Mouse (Mus musculus): ENCODE data around the gene Aox4. TPM values are rescaled to one million over a fixed set of nuclear protein-coding genes. Genes with fewer than 3 reads are reported as not detected.

Aox4 gene
- polyA plus RNA-seq, 1 experiment: 0.22 TPM

DNA sequence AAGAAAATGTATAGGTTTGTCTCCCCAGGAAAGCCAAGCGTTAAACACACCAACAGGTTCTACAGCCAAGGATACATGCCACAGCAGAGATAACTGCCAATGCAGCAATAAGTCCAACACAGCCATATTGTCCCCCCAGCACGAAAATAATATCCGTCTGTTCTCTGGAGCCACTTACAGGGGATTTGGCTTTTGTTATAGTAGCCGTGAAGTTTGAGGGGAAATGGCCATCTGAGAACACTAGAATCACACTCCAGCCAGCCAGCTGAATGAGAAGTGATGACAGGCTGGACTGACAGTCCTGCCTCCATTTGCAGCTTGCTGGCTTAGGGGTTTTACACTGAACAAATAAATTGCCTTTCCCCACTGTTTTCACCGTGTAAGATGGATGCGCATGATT is 10.9 kb downstream of the Aox4 start:
- TF ChIP-seq POLR2A (IDR thresholded peaks at IDR 0.05; ENCODE audit: borderline replicate concordance, extremely low read depth, insufficient read depth, insufficient read length, poor library complexity, severe bottlenecking): no peak
- DNase-seq (ENCODE audit: low read depth): peak; percentile 54

DNA sequence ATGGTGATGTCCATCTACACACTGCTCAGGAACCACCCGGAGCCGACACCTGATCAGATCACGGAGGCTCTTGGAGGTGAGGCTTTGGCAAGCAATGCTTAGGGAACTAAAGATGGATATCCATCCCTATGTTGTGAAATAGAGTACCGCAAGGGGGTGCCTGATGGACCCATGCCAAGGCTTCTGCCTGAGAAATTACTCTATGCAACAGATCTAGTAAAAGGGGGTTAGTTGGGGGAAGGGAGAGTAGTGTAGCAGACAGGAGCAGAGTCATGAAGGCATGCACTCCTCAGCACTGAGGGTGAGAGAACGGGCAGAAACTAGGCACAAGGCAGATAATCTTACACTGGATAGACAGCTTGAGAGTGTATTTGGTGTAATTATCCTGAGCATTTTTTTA is 11.7 kb downstream of the Aox4 start:
- no peak for TF ChIP-seq CTCF (IDR thresholded peaks at IDR 0.05; ENCODE audit: borderline replicate concordance, extremely low read depth, insufficient read depth, insufficient read length)
- no peak for TF ChIP-seq POLR2A (IDR thresholded peaks at IDR 0.05; ENCODE audit: borderline replicate concordance, extremely low read depth, insufficient read depth, insufficient read length, poor library complexity, severe bottlenecking)
- DNase-seq (ENCODE audit: low read depth): peak; percentile 51

DNA sequence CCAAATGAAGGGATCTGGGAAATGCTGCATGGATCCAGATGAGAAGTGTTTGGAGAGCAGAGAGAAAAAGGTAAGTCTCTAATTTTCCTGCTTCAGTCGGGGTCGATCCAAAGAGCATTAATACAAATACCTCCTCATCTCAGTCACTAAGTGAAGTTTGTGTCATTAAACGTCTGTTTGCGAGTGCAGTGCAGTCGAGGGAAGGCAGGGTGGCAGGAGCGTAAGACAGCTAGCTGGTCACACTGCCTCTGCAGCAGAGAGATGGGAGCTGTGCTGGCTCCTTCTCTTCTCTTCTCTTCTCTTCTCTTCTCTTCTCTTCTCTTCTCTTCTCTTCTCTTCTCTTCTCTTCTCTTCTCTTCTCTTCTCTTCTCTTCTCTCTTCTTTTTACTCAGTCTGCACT is 17.9 kb downstream of the Aox4 start:
- TF ChIP-seq CTCF (IDR thresholded peaks at IDR 0.05; ENCODE audit: borderline replicate concordance, extremely low read depth, insufficient read depth, insufficient read length): no peak
- TF ChIP-seq POLR2A (IDR thresholded peaks at IDR 0.05; ENCODE audit: borderline replicate concordance, extremely low read depth, insufficient read depth, insufficient read length, poor library complexity, severe bottlenecking): no peak
- no peak for DNase-seq (ENCODE audit: low read depth)

DNA sequence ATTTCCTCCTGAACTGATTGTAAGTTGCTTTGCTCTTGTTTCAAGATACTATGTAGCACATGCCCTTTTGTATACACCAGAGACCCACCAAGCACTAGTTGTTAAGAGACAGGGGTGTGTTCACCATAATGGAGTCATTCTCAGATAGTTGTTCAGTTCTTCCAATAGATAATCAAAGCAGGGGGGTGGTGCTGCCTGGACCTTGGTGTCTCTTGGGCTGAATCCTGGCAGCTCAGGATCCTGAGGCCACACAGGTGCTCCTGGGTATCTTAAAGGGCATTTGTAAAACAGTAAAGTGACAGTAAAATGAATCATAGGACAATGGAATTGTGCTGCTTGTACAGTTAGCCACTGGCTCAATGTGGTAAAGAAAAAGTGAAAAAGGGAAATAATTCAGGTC is 18.7 kb downstream of the Aox4 start:
- TF ChIP-seq CTCF (IDR thresholded peaks at IDR 0.05; ENCODE audit: borderline replicate concordance, extremely low read depth, insufficient read depth, insufficient read length) (no peak), POLR2A (IDR thresholded peaks at IDR 0.05; ENCODE audit: borderline replicate concordance, extremely low read depth, insufficient read depth, insufficient read length, poor library complexity, severe bottlenecking) (no peak)
- DNase-seq (ENCODE audit: low read depth): no peak

DNA sequence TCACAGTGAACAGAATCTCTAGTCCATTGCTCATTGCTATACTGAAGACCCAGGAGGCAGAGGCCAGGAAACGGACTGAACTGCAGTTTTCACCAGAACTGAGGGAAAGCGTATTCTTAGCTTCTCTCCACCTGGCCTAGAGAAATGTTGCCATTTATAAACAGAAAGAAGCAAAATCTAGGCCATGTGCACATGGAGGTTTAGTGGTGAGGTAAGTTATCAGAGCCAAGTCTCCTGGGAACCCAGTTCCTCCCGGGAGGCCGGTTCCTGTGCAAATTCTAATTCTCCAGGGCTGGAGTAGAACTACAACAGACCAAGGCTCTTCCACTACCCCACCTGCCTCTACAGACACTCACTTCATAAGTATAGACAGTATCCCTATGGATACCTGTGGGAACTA is 19.6 kb downstream of the Aox4 start:
- TF ChIP-seq POLR2A (IDR thresholded peaks at IDR 0.05; ENCODE audit: borderline replicate concordance, extremely low read depth, insufficient read depth, insufficient read length, poor library complexity, severe bottlenecking): no peak
- TF ChIP-seq CTCF (IDR thresholded peaks at IDR 0.05; ENCODE audit: borderline replicate concordance, extremely low read depth, insufficient read depth, insufficient read length): no peak
- no peak for DNase-seq (ENCODE audit: low read depth)

DNA sequence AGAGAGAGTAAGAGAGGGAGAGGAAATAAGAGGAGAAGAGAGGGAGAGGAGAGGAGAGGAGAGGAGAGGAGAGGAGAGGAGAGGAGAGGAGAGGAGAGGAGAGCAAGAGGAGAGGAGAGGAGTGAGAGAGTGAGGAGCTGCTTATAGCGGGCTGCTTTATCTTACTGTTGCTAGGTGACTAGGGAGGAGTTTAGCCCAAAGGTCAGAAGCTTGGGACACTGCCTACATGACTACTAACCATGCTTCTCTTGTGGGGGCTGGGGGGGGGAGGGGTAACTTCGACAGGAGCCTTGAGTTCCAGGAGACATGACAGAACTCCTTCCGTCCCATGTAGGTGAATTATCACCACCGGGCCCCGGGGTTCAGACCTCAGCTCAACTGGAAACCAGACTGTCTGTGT is 20.3 kb downstream of the Aox4 start:
- DNase-seq (ENCODE audit: low read depth): no peak
- TF ChIP-seq CTCF (IDR thresholded peaks at IDR 0.05; ENCODE audit: borderline replicate concordance, extremely low read depth, insufficient read depth, insufficient read length) (no peak), POLR2A (IDR thresholded peaks at IDR 0.05; ENCODE audit: borderline replicate concordance, extremely low read depth, insufficient read depth, insufficient read length, poor library complexity, severe bottlenecking) (no peak)

DNA sequence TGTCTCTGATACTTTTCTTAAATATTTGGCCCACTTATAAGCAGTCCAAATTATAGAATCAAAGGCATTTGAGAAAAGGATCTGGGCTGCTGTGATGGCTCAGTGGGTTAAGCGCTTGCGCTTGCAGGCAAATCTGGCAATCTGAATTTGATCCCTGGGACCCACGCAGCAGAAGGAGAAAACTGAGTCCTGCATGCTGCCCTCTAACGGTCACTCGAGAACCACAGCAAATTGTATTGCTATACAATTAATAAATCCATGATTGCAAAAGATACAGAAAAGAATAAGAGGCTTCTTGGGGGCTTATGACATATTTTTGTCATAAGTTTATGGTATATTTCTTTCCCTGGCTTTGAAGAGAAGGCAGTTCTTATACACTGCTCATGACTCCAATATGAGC is 25.2 kb downstream of the Aox4 start:
- DNase-seq (ENCODE audit: low read depth): peak; percentile 11
- TF ChIP-seq POLR2A (IDR thresholded peaks at IDR 0.05; ENCODE audit: borderline replicate concordance, extremely low read depth, insufficient read depth, insufficient read length, poor library complexity, severe bottlenecking): no peak
- peak; percentile 24; the same call in 1 of the 2 replicates for TF ChIP-seq CTCF (IDR thresholded peaks at IDR 0.05; ENCODE audit: borderline replicate concordance, extremely low read depth, insufficient read depth, insufficient read length)

DNA sequence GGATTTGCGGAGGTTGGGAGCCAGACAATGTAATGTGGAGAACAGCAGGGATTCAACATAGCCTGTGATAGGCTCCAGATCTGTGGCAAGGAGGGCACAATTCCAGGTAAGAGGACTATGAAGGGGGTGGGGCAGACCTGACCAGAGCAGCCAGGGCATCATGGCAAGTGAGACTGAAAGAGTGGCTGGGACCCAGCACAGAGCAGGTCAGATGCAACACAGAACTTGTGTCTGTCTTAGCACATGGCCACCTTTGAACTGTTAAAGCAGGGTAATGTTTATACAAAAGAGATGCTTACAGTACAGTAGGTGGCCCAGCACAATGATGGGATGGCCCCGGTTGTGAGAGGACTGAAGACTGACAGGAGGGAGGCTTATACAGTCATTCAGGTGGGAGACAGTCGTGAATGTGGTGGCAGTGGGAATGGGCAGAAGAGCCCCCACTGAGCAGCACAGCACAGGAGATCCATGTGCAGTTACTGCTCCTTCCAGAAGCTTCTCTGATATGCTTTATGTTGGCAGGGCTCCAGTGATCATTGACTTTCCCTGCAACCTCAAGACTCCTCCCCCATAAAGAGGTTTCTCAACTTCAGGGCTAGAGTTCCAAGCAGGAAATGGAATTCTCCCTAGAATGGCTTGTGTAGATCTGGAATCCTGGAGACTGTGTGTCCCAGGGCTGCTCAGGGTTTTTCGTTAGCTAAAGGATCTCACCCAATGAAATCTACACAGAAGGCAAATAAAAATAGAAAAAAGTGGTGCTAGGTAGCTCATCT is 27.5 kb downstream of the Aox4 start:
- DNase-seq (ENCODE audit: low read depth): no peak
- TF ChIP-seq POLR2A (IDR thresholded peaks at IDR 0.05; ENCODE audit: borderline replicate concordance, extremely low read depth, insufficient read depth, insufficient read length, poor library complexity, severe bottlenecking): no peak
- TF ChIP-seq CTCF (IDR thresholded peaks at IDR 0.05; ENCODE audit: borderline replicate concordance, extremely low read depth, insufficient read depth, insufficient read length): no peak

- TF ChIP-seq POLR2A (IDR thresholded peaks at IDR 0.05; ENCODE audit: borderline replicate concordance, extremely low read depth, insufficient read depth, insufficient read length, poor library complexity, severe bottlenecking) (no peak), CTCF (IDR thresholded peaks at IDR 0.05; ENCODE audit: borderline replicate concordance, extremely low read depth, insufficient read depth, insufficient read length) (no peak)
- DNase-seq (ENCODE audit: low read depth): no peak
Measured at GRCm38 (mm10) chr1:58238440-58238839, 28.2 kb downstream of the Aox4 start.

DNA sequence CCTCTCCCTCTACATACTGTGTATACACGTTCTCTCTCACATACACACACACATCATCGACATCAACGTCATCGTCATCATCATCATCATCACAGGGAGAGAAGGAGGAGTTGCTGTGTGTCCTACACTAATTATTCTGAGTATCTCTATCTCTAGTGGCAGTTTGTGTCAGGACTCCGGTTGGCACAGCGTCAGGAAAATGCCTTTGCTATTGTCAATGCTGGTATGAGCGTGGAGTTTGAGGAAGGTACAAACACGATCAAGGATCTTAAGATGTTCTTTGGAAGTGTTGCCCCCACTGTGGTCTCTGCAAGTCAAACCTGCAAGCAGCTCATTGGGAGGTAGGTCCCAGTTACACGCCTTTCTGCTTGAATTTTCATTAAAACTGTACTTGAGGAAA is 28.8 kb downstream of the Aox4 start:
- DNase-seq (ENCODE audit: low read depth): no peak
- no peak for TF ChIP-seq CTCF (IDR thresholded peaks at IDR 0.05; ENCODE audit: borderline replicate concordance, extremely low read depth, insufficient read depth, insufficient read length)
- no peak for TF ChIP-seq POLR2A (IDR thresholded peaks at IDR 0.05; ENCODE audit: borderline replicate concordance, extremely low read depth, insufficient read depth, insufficient read length, poor library complexity, severe bottlenecking)

- TF ChIP-seq POLR2A (IDR thresholded peaks at IDR 0.05; ENCODE audit: borderline replicate concordance, extremely low read depth, insufficient read depth, insufficient read length, poor library complexity, severe bottlenecking) (no peak), CTCF (IDR thresholded peaks at IDR 0.05; ENCODE audit: borderline replicate concordance, extremely low read depth, insufficient read depth, insufficient read length) (peak; percentile 3; the same call in 1 of the 2 replicates)
Measured at GRCm38 (mm10) chr1:58240347-58240746, 30.1 kb downstream of the Aox4 start.

DNA sequence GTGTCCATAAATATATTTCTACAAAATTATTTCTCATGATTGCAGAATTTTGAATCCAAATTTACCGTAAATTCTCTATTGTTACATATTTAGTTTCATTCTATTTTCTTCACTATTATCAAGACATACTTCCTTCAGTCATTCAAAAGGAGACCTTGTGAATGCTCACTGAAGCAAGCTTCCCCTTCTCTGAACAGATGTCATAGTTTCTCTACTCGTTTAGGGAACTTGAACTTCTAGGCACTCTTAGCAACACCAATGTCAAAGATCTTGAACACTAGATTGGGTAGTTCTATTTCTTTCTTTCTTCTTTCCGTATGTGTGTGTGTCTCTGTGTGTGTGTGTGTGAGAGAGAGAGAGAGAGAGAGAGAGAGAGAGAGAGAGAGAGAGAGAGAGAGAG is 34.3 kb downstream of the Aox4 start:
- no peak for DNase-seq (ENCODE audit: low read depth)

More at GRCm38 (mm10) chr1:58240347-58240746, 30.1 kb downstream of the Aox4 start:
- no peak for DNase-seq (ENCODE audit: low read depth)

More for the DNA sequence above, 34.3 kb downstream of the Aox4 start:
- no peak for TF ChIP-seq CTCF (IDR thresholded peaks at IDR 0.05; ENCODE audit: borderline replicate concordance, extremely low read depth, insufficient read depth, insufficient read length)
- no peak for TF ChIP-seq POLR2A (IDR thresholded peaks at IDR 0.05; ENCODE audit: borderline replicate concordance, extremely low read depth, insufficient read depth, insufficient read length, poor library complexity, severe bottlenecking)
